In genomic region chr1:42698584-42699333, GRCm38 (mm10) we compare ENCODE assay signal across 9 mouse cellular contexts. TPM values are rescaled to one million over a fixed set of nuclear protein-coding genes. Genes with fewer than 3 reads are reported as not detected.
A peak's percentile ranks its signal among the peaks of the same experiment; 100 is the strongest.
DNase-seq lines count a peak whose midpoint lies in the region; ATAC-seq and TF ChIP-seq lines count a peak whose summit lies in the region.
"Had no signal": no experiment of that assay in that cellular context is flagged by ENCODE, and none has a peak within 500 bp of the region (broad histone marks: within the 10 kb centered on the region; RNA-seq: fewer than 3 reads in every experiment).

No protein-coding gene starts in this region.

- DNase-seq in cerebellum, adult 2 months: no peak
- no peak for DNase-seq in cerebellum, postnatal 14 days
- peak; percentile 35 for DNase-seq in limb, embryonic 10.5 days (ENCODE audit: low spot score)
- no peak for DNase-seq in testis, postnatal 10 days (ENCODE audit: low spot score)

- H3K36me3 ChIP-seq in megakaryocyte, embryonic 14.5 days (replicated peaks; ENCODE audit: low read length): no peaks in the 10 kb centered on the region
- no peaks in the 10 kb centered on the region for H3K36me3 ChIP-seq in limb, embryonic 10.5 days
- no peaks in the 10 kb centered on the region for H3K36me3 ChIP-seq in stomach, embryonic 16.5 days (ENCODE audit: control insufficient read depth, insufficient read depth, low read length)

- peak overlapping the region; percentile 53 for H3K4me3 ChIP-seq in cerebellum, adult 2 months (replicated peaks; ENCODE audit: insufficient read depth, low read depth, low read length)
- H3K4me3 ChIP-seq in megakaryocyte, embryonic 14.5 days (replicated peaks): peak overlapping the region; percentile 75
- H3K4me3 ChIP-seq in limb, embryonic 10.5 days: peak overlapping the region; percentile 58
- H3K4me3 ChIP-seq in stomach, embryonic 16.5 days (replicated peaks; ENCODE audit: low read length): peak overlapping the region; percentile 25

- 0 out of 2 replicates have a peak, but pooled peaks cover 6% of the 10 kb centered on the region for H3K4me1 ChIP-seq in cerebellum, adult 2 months (ENCODE audit: control insufficient read depth, insufficient read depth, low read length)
- peaks cover 44% of the 10 kb centered on the region for H3K4me1 ChIP-seq in megakaryocyte, embryonic 14.5 days
- peaks cover 48% of the 10 kb centered on the region for H3K4me1 ChIP-seq in limb, embryonic 10.5 days
- H3K4me1 ChIP-seq in stomach, embryonic 16.5 days (ENCODE audit: control insufficient read depth, insufficient read depth, low read length): peaks cover 21% of the 10 kb centered on the region

- peaks cover 25% of the 10 kb centered on the region for H3K27me3 ChIP-seq in cerebellum, adult 2 months (ENCODE audit: control insufficient read depth, insufficient read depth, low read length)
- H3K27me3 ChIP-seq in megakaryocyte, embryonic 14.5 days (replicated peaks): peaks cover 91% of the 10 kb centered on the region
- peaks cover 100% of the 10 kb centered on the region for H3K27me3 ChIP-seq in limb, embryonic 10.5 days (ENCODE audit: low read depth, poor library complexity, severe bottlenecking)
- peaks cover 83% of the 10 kb centered on the region for H3K27me3 ChIP-seq in stomach, embryonic 16.5 days (ENCODE audit: control insufficient read depth, insufficient read depth, low read length)

- WGBS in cerebellum, adult 2 months: 2% methylated on average over 57 of the region's 57 CpGs
- WGBS in limb, embryonic 10.5 days: 2% methylated on average over 57 of the region's 57 CpGs
- under 1% methylated on average over 57 of the region's 57 CpGs for WGBS in stomach, embryonic 16.5 days

- H3K4me2 ChIP-seq in stomach, embryonic 16.5 days (ENCODE audit: low read depth, low read length): peak overlapping the region; percentile 27; the same call in 1 of the 2 replicates

- no peak overlapping the region for H3K9ac ChIP-seq in stomach, embryonic 16.5 days (ENCODE audit: low read length)

- no peak overlapping the region for H3K27ac ChIP-seq in cerebellum, adult 2 months (ENCODE audit: insufficient read depth, low read length)
- H3K27ac ChIP-seq in limb, embryonic 10.5 days: no peak overlapping the region
- no peak overlapping the region for H3K27ac ChIP-seq in stomach, embryonic 16.5 days (ENCODE audit: low read length)

- TF ChIP-seq POLR2A in cerebellum, adult 2 months (IDR thresholded peaks at IDR 0.05; ENCODE audit: borderline replicate concordance, insufficient read depth, low read length): no peak

- TF ChIP-seq CTCF in cerebellum, adult 2 months (IDR thresholded peaks at IDR 0.05; ENCODE audit: borderline replicate concordance, insufficient read depth, low read depth, low read length): no peak

- H3K9me3 ChIP-seq in megakaryocyte, embryonic 14.5 days: peaks cover 6% of the 10 kb centered on the region; the same call in 1 of the 2 replicates
- no peaks in the 10 kb centered on the region for H3K9me3 ChIP-seq in limb, embryonic 10.5 days (replicated peaks)
- H3K9me3 ChIP-seq in stomach, embryonic 16.5 days (replicated peaks; ENCODE audit: control insufficient read depth, low read length): no peaks in the 10 kb centered on the region

- ATAC-seq in megakaryocyte, adult 5-6 weeks (ENCODE audit: poor library complexity, severe bottlenecking): no peak
- no peak for ATAC-seq in stomach, embryonic 16.5 days (ENCODE audit: insufficient read depth, low FRiP score)
- no peak for ATAC-seq in erythroid progenitor cell, adult 5-6 weeks (replicated peaks; ENCODE audit: low FRiP score, poor library complexity, severe bottlenecking)

RNA-seq across cellular contexts. Expression of gene Pou3f3, which starts 3.2 kb away (rescaled TPM):
- polyA plus RNA-seq in cerebellum, adult 2 months (2012; rRNA removed): 14.1 and 15.9 TPM in 2 replicates
- not detected in 2 replicates for polyA plus RNA-seq in megakaryocyte, embryonic 14.5 days (2012; ENCODE audit: insufficient read depth, low replicate concordance)
- not detected in 2 replicates for total RNA-seq in megakaryocyte, adult 5-6 weeks (2015)
- not detected in 2 replicates for total RNA-seq in megakaryocyte, adult 5-6 weeks (2017)
- 0.11 TPM in 1 of 2 replicates, not detected in the other for polyA plus RNA-seq in limb, embryonic 10.5 days (2016; fragmentation: Nextera tagmentation; extraction: Ambion mirVana)
- not detected in 2 replicates for polyA plus RNA-seq in stomach, embryonic 16.5 days (2015; fragmentation: Nextera tagmentation; extraction: Ambion mirVana)
- total RNA-seq in erythroid progenitor cell, adult 5-6 weeks (2015; ENCODE audit: low replicate concordance): not detected in 2 replicates
- not detected in 2 replicates for total RNA-seq in erythroid progenitor cell, adult 5-6 weeks (2017; ENCODE audit: low replicate concordance)
- total RNA-seq: liver, adult 2 months had no signal
- polyA plus RNA-seq: liver, adult 2 months had no signal

Comparison
In these comparisons a context has a peak if more than half of its experiments do, and no peak if none do; other contexts are left out.
1. H3K4me3 ChIP-seq: peak in every context shown above with its lines; median percentile 75 in megakaryocyte, embryonic 14.5 days; 58 in limb, embryonic 10.5 days; 53 in cerebellum, adult 2 months; 25 in stomach, embryonic 16.5 days.
2. RNA of gene Pou3f3, which starts 3.2 kb away (polyA plus RNA-seq): 14.1 to 15.9 TPM in cerebellum, adult 2 months; 0.11 TPM in limb, embryonic 10.5 days, not detected in megakaryocyte, embryonic 14.5 days and not detected in stomach, embryonic 16.5 days; every median in the first group is over 10 times any median in the second.